Mouse (Mus musculus): ENCODE measurements around the gene Tcte2.

DNA sequence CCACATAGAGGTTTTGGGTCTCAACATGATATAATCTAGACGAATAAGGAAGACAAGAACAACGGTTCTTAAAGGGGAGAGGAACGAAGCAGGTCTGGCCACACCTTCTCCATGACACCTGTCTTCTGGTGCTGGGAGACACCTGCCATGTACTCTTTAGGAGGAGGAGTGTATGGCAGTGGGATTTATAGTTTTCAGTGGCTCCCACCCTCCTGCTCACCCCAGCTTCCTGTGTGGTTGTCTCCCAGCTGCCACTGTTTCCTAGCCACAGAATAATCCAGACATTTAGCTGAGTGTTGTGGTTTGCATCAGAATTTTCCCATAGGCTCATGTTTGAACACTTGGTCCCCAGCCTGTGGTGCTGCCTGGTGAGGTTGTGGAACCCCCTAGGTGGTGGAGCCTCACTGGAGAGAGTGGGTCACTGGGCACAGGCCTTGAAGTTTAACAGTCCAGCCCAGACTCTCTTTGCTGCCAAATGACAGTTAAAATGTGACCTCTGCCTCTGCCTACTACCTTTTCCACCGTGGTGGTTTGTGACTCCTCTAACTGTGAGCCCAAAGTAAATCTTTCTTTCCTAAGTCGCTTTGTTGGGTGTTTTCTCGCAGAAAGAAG lies 86.8 kb downstream of the Tcte2 start:
- no peak for TF ChIP-seq POLR2A (IDR thresholded peaks at IDR 0.05; ENCODE audit: control insufficient read depth, extremely low read depth, insufficient read depth, low read length, poor library complexity)
- TF ChIP-seq CTCF (IDR thresholded peaks at IDR 0.05; ENCODE audit: borderline replicate concordance, control insufficient read depth, extremely low read depth, insufficient read depth, low read length, poor library complexity), result no peak
